Mouse (Mus musculus): ENCODE results near the gene Krt4.

The Krt4 gene

GRCm38 (mm10) chr15:101892820-101893219 is 31.7 kb downstream of the Krt4 start, which contains the start of gene Krt76:
Gene Krt76, minus strand, starts transcription at chr15:101892920.
- no peak for DNase-seq

GRCm38 (mm10) chr15:101879776-101880175 is 44.8 kb downstream of the Krt4 start:
- peak; percentile 52 for DNase-seq

- DNase-seq: no peak
Measured at GRCm38 (mm10) chr15:101878041-101878440, 46.5 kb downstream of the Krt4 start.

GRCm38 (mm10) chr15:101874383-101874782 is 50.2 kb downstream of the Krt4 start:
- DNase-seq: no peak

- DNase-seq: no peak
Measured at GRCm38 (mm10) chr15:101873231-101873630, 51.3 kb downstream of the Krt4 start.

- DNase-seq: no peak
Measured at GRCm38 (mm10) chr15:101869431-101869830, 55.1 kb downstream of the Krt4 start, which contains the start of gene Krt77. Gene Krt77, minus strand, starts transcription at chr15:101869705.

Measured in kidney, postnatal 10 days (tissue).